Mouse (Mus musculus) G1E (cell line): ENCODE results near the gene Wwox.

ENCODE experiments used
- CTCF ChIP-seq: IDR thresholded peaks from 2 replicates; pipeline ENCODE4 v1.5.1; 2012; ENCODE audit warnings: low read depth, low read length, inconsistent platforms, mixed read lengths
- GATA1 ChIP-seq: IDR thresholded peaks from 2 replicates; pipeline ENCODE4 v1.6.1; 2012; ENCODE audit warnings: borderline replicate concordance, low read length, inconsistent platforms, mixed read lengths
- TAL1 ChIP-seq: conservative IDR thresholded peaks from 2 replicates; pipeline ENCODE4 v1.6.1; 2012; ENCODE audit warnings: low read depth, low read length, inconsistent platforms, mixed read lengths

DNA sequence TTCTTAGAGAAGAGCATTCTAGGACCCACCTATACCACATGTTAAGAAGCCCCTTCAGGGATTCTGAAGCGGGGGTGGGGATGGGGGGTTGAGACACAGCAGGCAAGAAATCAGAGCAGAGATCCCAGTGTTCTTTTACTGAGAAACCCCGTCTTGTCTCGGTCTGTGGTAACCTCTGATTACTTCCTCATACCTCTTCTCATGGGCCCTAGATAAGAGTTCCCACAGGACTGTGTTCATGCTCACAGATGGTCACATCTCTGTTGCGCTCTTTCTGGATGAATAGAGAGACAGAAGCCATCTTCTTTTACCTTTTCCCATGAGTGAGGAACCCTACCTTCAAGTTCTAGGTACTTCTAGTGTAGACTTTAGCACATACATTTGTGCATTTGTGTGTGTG is 488.5 kb downstream of the Wwox start:
- TF ChIP-seq CTCF = no peak
- no peak for TF ChIP-seq TAL1
- TF ChIP-seq GATA1 = no peak
